Mouse (Mus musculus) bone marrow macrophage, adult 2 months (primary cell): ENCODE measurements around the gene Hoxa13. TPM values are rescaled to one million over a fixed set of nuclear protein-coding genes. Genes with fewer than 3 reads are reported as not detected.

Experiments
- H3K27ac ChIP-seq: 2 replicates; pipeline ENCODE4 v1.5.1; 2012; ENCODE audit warnings: low read depth, low read length; ENCODE audit not compliant: insufficient read depth
- H3K4me1 ChIP-seq: 2 replicates; pipeline ENCODE4 v1.6.1; 2012; ENCODE audit warnings: low read length; ENCODE audit not compliant: control insufficient read depth, insufficient read depth
- H3K4me3 ChIP-seq: 2 replicates; pipeline ENCODE4 v1.5.1; 2012; ENCODE audit warnings: mild to moderate bottlenecking, low read length, moderate library complexity; ENCODE audit not compliant: insufficient read depth
- CTCF ChIP-seq: IDR thresholded peaks from 2 replicates; pipeline ENCODE4 v1.5.1; 2012; ENCODE audit warnings: low read depth, mild to moderate bottlenecking, low read length, moderate library complexity
- POLR2A ChIP-seq: IDR thresholded peaks from 2 replicates; pipeline ENCODE4 v1.6.1; 2012; ENCODE audit warnings: mild to moderate bottlenecking, low read depth, low read length, borderline replicate concordance
- polyA plus RNA-seq: library from polyadenylated mRNA; stranded (reverse); fragments of >200 nt; gene quantifications from 2 replicates; pipeline ENCODE4 v1.2.4, GENCODE M21; 2012; ENCODE audit not compliant: missing spikeins, insufficient read depth, insufficient read length

The Hoxa13 gene
- polyA plus RNA-seq, 1 experiment: not detected

DNA sequence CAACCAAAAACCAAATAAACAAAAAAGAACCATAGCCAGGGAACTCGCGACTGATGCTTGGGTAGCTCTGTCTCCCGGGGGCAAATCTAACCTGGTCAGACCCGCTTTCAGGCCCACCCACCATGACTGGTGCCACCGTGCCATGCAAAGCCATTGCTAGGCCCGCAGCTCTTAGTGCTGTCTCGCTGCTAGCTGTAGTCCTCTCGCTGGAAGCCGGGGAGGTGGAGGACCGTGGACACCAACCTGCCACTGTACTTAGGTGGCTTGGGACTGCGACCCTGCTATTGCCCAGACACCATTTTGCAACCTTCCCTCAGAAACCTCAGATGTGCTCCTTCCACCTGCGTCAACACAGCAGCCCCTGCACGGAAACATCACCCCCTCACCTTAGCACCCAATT, 48.7 kb downstream of the Hoxa13 start:
- no peak for TF ChIP-seq POLR2A
- peaks cover 4% of the 10 kb centered on the region for H3K4me1 ChIP-seq
- no peak overlapping the region for H3K27ac ChIP-seq
- peak overlapping the region; percentile 55 for H3K4me3 ChIP-seq

DNA sequence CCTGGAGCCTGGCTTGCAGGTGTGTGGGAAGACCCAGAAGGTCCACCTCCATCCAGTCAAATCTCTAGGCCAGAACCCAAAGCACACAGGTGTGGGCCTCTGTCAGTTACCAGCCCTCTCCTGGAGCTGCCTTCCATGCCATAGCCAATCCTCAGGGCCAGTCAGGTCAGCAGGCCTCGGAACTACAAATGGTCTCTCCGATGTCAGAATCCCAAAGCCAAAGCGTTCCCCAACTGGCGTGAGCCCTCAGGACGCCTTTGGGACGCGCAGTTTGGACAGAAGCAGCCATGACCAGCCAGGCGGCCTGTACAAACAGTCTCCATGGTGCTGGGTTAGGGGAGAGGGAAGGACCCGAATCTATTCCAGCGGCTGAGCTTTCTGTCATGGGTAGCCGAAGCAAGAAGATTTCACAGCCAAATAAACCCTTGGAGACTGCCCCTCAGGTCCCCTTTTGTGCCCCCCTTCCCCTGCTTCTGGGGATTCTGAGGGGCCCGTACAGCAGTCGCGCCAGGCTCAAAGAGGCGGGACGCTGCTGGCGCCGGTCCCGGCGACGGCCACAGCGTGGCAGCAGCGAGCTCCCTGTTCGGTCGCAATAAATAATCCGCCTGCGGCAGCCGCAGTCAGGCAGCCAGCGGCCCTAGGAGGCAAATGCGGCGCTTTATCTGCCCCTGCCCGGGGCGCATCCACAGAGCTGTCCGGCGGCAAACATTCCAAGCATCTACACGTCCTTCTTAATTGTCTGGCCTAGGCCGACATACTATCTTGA, 49.3 kb downstream of the Hoxa13 start:
- TF ChIP-seq CTCF (peak; percentile 10; the same call in 1 of the 2 replicates), POLR2A (no peak)
- Histone ChIP-seq H3K27ac (no peak overlapping the region), H3K4me1 (peaks cover 4% of the 10 kb centered on the region), H3K4me3 (peak overlapping the region; percentile 55)

DNA sequence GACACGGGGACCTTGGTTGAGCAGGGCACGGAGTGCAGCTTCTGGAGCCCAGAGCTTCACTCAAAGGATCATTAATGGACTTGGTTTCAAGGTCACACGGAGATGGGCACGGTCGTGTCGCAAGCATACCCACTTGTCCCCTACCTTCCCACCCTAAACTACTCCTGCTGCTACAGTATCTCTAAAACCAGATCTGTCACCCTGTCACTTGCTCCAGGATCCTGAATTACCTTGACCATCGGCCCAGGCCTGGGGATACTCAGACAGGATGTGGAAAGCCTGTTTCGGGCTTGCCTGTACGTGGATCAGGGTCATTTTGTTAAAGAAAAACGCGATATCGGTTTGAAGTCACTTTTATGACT, 51.0 kb downstream of the Hoxa13 start:
- peaks cover 4% of the 10 kb centered on the region for H3K4me1 ChIP-seq
- no peak for TF ChIP-seq CTCF
- no peak for TF ChIP-seq POLR2A
- H3K4me3 ChIP-seq: no peak overlapping the region
- no peak overlapping the region for H3K27ac ChIP-seq

DNA sequence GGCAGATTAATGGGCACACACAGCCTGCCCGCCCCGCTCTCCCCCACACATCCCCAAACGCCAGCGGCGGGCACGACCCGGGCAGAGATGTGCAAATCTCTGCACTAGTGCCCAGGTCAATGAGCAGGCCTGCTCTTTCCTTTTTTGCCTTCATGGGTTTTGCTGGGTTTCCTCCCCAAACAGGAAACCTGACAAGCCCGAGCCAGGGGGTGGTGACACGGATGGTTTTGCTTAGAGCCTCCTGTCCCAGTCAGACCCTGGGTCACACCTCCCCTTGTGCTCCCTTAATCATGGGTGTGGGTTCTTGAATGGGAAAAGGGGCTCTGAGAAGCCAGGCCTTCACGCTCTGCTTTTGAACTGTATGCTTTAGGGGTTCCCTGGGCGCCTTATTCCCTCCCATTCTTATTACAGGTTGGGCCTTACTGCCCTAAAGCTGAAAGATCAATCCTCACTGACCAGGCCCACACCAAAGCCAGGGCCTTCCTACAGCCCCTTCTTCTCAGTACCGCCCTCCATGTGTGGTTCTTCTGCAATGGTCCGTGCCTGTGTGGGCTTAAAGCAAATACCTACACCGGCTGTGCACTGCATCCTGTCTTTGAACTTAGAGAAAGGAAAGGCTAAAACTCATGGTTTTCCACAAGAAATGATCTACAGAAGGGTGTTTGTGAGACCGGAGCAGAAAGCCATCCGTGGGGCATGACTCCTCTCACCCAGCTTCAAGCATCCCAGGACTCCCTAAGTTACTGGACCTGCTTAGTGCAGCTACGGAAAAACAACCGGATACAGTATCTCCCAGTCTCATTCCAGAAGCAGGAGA, 51.6 kb downstream of the Hoxa13 start:
- H3K4me3 ChIP-seq: no peak overlapping the region
- H3K27ac ChIP-seq: no peak overlapping the region
- H3K4me1 ChIP-seq: peaks cover 4% of the 10 kb centered on the region
- TF ChIP-seq CTCF (no peak), POLR2A (no peak)

DNA sequence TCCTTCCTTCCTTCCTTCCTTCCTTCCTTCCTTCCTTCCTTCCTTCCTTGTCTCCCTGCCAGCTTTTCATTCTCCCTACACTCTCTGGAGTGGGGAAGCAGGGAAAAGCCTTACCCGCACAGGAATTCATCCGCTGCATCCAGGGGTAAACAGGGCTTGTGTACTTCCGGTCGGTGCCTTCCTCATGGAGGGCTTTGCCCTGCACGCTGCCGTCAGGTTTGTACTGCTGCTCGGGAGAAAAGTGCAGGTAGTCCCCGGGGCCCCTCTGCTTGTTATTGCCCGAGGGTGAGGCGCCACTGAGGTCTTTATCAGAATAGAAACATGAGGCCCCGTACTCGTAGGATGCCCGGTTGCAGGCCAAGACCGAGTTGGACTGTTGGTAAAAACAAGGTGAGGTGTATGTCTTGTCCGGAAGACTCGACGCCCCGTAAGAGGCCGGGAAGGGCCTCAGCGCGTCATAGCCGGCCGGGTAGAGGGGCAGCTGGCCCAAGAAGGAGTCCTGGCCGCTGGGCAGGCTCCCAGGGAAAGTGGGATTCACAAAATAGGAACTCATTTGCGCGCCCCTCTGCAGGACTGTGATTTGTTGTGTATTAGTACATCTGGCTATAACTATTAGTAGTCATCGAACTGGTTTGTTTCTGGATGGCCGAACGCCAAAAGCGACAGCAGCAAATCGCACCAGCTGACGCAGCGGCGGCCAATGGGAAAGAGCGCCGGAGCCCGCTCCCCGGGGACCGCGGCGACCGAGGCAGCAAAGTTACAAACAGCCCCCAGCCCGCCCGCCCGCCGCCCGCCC, 52.4 kb downstream of the Hoxa13 start, which contains the start of gene Hoxa6:
TSS of gene Hoxa6 (minus strand) at position 651 of the 796 bp plus-strand sequence.
- TF ChIP-seq CTCF (no peak), POLR2A (no peak)
- Histone ChIP-seq H3K27ac (no peak within 1 kb of the TSS), H3K4me1 (peaks cover 4% of the 10 kb centered on the region), H3K4me3 (no peak within 1 kb of the TSS)

Other genes starting within 250 kb of the Hoxa13 start
- gene Skap2, start 248.3 kb downstream of the Hoxa13 start, polyA plus RNA-seq: 253 and 257 TPM in 2 replicates
- 1.1 and 2.2 TPM in 2 replicates for gene Hoxa1, start 102.6 kb downstream of the Hoxa13 start, polyA plus RNA-seq
- not detected in 2 replicates for gene Hoxa2, start 96.0 kb downstream of the Hoxa13 start, polyA plus RNA-seq
- not detected in 2 replicates for gene 5730596B20Rik, start 83.4 kb downstream of the Hoxa13 start, polyA plus RNA-seq
- 1.0 and 1.2 TPM in 2 replicates for gene Hoxa4, start 69.1 kb downstream of the Hoxa13 start, polyA plus RNA-seq
- not detected in 2 replicates for gene Hoxa5, start 56.3 kb downstream of the Hoxa13 start, polyA plus RNA-seq
- gene Hoxa6, start 52.2 kb downstream of the Hoxa13 start, polyA plus RNA-seq: not detected in 2 replicates
- gene Hoxa3, start 47.5 kb downstream of the Hoxa13 start, polyA plus RNA-seq: not detected in 2 replicates
- gene Gm28308, start 47.5 kb downstream of the Hoxa13 start, polyA plus RNA-seq: not detected in 2 replicates
- not detected in 2 replicates for gene Hoxa7, start 39.0 kb downstream of the Hoxa13 start, polyA plus RNA-seq
- not detected in 2 replicates for gene Hoxa9, start 29.8 kb downstream of the Hoxa13 start, polyA plus RNA-seq
- 0.54 TPM in 1 of 2 replicates, not detected in the other for gene Hoxa10, start 20.0 kb downstream of the Hoxa13 start, polyA plus RNA-seq
- 0.25 TPM in 1 of 2 replicates, not detected in the other for gene Hoxa11, start 15.1 kb downstream of the Hoxa13 start, polyA plus RNA-seq
- not detected in 2 replicates for gene Evx1, start 52.6 kb upstream of the Hoxa13 start, polyA plus RNA-seq